Mouse (Mus musculus): Measurements from ENCODE around the gene Neo1. TPM values are rescaled to one million over a fixed set of nuclear protein-coding genes. Genes with fewer than 3 reads are reported as not detected.
A peak's percentile ranks its signal among the peaks of the same experiment; 100 is the strongest.

The Neo1 gene
- polyA plus RNA-seq, 1 experiment from 2014 or later, result 37.6 TPM

- DNase-seq (ENCODE audit: low spot score) (no peak), ATAC-seq (replicated peaks; ENCODE audit: low FRiP score, low TSS enrichment, low read depth) (no peak)
- Histone ChIP-seq H3K9me3 (ENCODE audit: control insufficient read depth, low read length) (no peaks in the 10 kb centered on the region), H3K4me2 (ENCODE audit: low read length) (no peak overlapping the region), H3K4me1 (replicated peaks; ENCODE audit: control insufficient read depth, insufficient read depth, low read length) (peaks cover 2% of the 10 kb centered on the region; the same call in 1 of the 2 replicates), H3K27me3 (replicated peaks; ENCODE audit: control insufficient read depth, insufficient read depth, low read length) (no peaks in the 10 kb centered on the region), H3K4me3 (ENCODE audit: low read depth, low read length) (no peak overlapping the region), H3K27ac (ENCODE audit: low read depth) (no peak overlapping the region), H3K9ac (ENCODE audit: low read length) (no peak overlapping the region), H3K36me3 (ENCODE audit: control insufficient read depth, insufficient read depth, low read length) (no peaks in the 10 kb centered on the region)
- 65% methylated on average over 5 of the region's 5 CpGs for WGBS
Observed at GRCm38 (mm10) chr9:58837174-58837573, 199.1 kb downstream of the Neo1 start.

DNA sequence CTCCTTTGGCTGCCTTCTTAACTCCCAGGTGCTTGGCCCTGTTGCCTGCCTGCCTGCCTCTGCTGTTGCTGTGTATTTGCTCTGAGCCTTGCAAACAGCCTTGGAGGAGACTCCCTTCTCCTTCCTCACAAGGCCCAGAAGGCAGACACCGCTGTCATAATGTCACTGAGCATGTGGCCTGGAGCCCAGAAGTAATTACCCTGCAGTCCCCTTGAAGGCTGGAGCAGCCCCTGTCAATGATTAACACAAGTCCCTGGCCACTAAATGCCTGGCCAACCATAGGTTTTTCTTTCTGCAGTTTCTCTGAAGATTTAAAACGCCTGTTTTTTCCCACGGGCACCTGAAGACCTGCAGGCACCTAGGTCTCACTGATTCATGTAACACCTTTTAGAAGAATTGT is 203.3 kb downstream of the Neo1 start:
- Histone ChIP-seq H3K9ac (ENCODE audit: low read length) (no peak overlapping the region), H3K27me3 (replicated peaks; ENCODE audit: control insufficient read depth, insufficient read depth, low read length) (no peaks in the 10 kb centered on the region), H3K4me1 (replicated peaks; ENCODE audit: control insufficient read depth, insufficient read depth, low read length) (peaks cover 3% of the 10 kb centered on the region; the same call in 1 of the 2 replicates), H3K4me3 (ENCODE audit: low read depth, low read length) (no peak overlapping the region), H3K36me3 (ENCODE audit: control insufficient read depth, insufficient read depth, low read length) (no peaks in the 10 kb centered on the region), H3K4me2 (ENCODE audit: low read length) (no peak overlapping the region), H3K9me3 (ENCODE audit: control insufficient read depth, low read length) (no peaks in the 10 kb centered on the region), H3K27ac (ENCODE audit: low read depth) (no peak overlapping the region)
- DNase-seq (ENCODE audit: low spot score) (peak; percentile 56), ATAC-seq (replicated peaks; ENCODE audit: low FRiP score, low TSS enrichment, low read depth) (peak; percentile 76; the same call in 1 of the 2 replicates)
- 47% methylated on average over 3 of the region's 3 CpGs for WGBS

- ATAC-seq (replicated peaks; ENCODE audit: low FRiP score, low TSS enrichment, low read depth) (no peak), DNase-seq (ENCODE audit: low spot score) (no peak)
- WGBS, result 65% methylated on average over 4 of the region's 4 CpGs
- Histone ChIP-seq H3K27ac (ENCODE audit: low read depth) (no peak overlapping the region), H3K27me3 (replicated peaks; ENCODE audit: control insufficient read depth, insufficient read depth, low read length) (peaks cover 12% of the 10 kb centered on the region), H3K9me3 (ENCODE audit: control insufficient read depth, low read length) (no peaks in the 10 kb centered on the region), H3K36me3 (ENCODE audit: control insufficient read depth, insufficient read depth, low read length) (no peaks in the 10 kb centered on the region), H3K4me2 (ENCODE audit: low read length) (no peak overlapping the region), H3K4me3 (ENCODE audit: low read depth, low read length) (no peak overlapping the region), H3K9ac (ENCODE audit: low read length) (no peak overlapping the region), H3K4me1 (replicated peaks; ENCODE audit: control insufficient read depth, insufficient read depth, low read length) (peaks cover 3% of the 10 kb centered on the region; the same call in 1 of the 2 replicates)
Observed at GRCm38 (mm10) chr9:58829627-58830026, 206.6 kb downstream of the Neo1 start.

Other genes with a start within 250 kb of the Neo1 start
- gene Hcn4, start 213.0 kb downstream of the Neo1 start, polyA plus RNA-seq (2014; fragmentation: Nextera tagmentation; extraction: Ambion mirVana), result 0.31 and 0.35 TPM in 2 replicates

Data from intestine, embryonic 14.5 days (tissue).